In the genomic region with DNA sequence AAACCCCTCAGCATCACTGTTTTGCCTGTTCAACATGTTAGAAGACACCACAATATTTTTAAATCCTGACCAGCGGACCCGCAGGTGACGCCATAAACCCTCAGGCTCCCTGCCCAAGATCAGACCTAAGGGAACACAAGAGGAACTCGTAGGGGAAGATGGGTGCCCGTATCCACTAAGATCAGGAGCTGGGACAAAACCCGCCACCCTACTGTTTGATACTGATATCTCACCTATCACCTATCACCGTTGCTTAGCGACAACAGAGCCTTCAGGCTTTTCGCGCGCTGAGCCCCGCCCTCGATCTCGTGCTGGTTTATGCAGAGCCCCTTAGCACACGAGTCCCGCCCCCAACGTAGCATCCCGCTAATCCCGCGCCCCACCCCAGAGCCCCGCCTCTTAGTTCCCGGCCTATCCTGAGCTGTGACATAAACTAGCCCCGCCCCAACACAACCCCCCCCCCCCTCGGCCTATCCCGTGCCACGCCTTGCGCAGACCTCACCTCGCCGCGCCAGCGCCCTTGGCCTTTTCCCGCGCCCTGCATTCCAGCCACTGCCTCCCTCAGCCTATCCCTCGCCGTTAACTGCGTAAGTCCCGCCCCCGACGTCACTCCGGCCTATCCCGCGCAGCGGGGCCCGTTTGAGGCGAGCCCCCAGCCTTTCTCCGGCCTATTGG, we compare ENCODE assay signal across 8 mouse cellular contexts. TPM values are rescaled to one million over a fixed set of nuclear protein-coding genes. Genes with fewer than 3 reads are reported as not detected.
DNase-seq lines count a peak whose midpoint lies in the region; ATAC-seq and TF ChIP-seq lines count a peak whose summit lies in the region.

A gene (plus strand): TSS at position 500 of the 675 bp plus-strand sequence.

- peaks cover 44% of the 10 kb centered on the region for H3K4me1 ChIP-seq in E14TG2a.4 (replicated peaks; ENCODE audit: low read depth, low read length)
- H3K4me1 ChIP-seq in forebrain, embryonic 12.5 days, result peaks cover 19% of the 10 kb centered on the region
- H3K4me1 ChIP-seq in heart, postnatal 0 days (ENCODE audit: control insufficient read depth, insufficient read depth), result peaks cover 8% of the 10 kb centered on the region
- peaks cover 17% of the 10 kb centered on the region for H3K4me1 ChIP-seq in liver, embryonic 16.5 days (ENCODE audit: control insufficient read depth, low read depth, low read length)
- H3K4me1 ChIP-seq in neural tube, embryonic 13.5 days (replicated peaks), result peaks cover 28% of the 10 kb centered on the region
- peaks cover 26% of the 10 kb centered on the region for H3K4me1 ChIP-seq in testis, adult 2 months (ENCODE audit: control insufficient read depth, insufficient read depth, low read length)

- H3K9me3 ChIP-seq in E14TG2a.4 (ENCODE audit: low read length), result no peaks in the 10 kb centered on the region
- H3K9me3 ChIP-seq in forebrain, embryonic 12.5 days, result no peaks in the 10 kb centered on the region
- H3K9me3 ChIP-seq in heart, postnatal 0 days (replicated peaks; ENCODE audit: control insufficient read depth, low read length), result no peaks in the 10 kb centered on the region
- no peaks in the 10 kb centered on the region for H3K9me3 ChIP-seq in liver, embryonic 16.5 days (replicated peaks; ENCODE audit: control insufficient read depth, low read length)
- H3K9me3 ChIP-seq in neural tube, embryonic 13.5 days, result no peaks in the 10 kb centered on the region

- peak within 1 kb of the TSS; percentile 97 for H3K4me3 ChIP-seq in E14TG2a.4 (replicated peaks; ENCODE audit: low read length)
- H3K4me3 ChIP-seq in forebrain, embryonic 12.5 days (replicated peaks), result peak within 1 kb of the TSS; percentile 77
- peak within 1 kb of the TSS; percentile 60 for H3K4me3 ChIP-seq in heart, postnatal 0 days (ENCODE audit: low read depth, low read length)
- H3K4me3 ChIP-seq in liver, embryonic 16.5 days (ENCODE audit: low read depth, low read length), result peak within 1 kb of the TSS; percentile 83
- H3K4me3 ChIP-seq in neural tube, embryonic 13.5 days, result peak within 1 kb of the TSS; percentile 69
- peak within 1 kb of the TSS; percentile 93 for H3K4me3 ChIP-seq in testis, adult 2 months (ENCODE audit: control insufficient read depth, low read depth, low read length)

- no peak for TF ChIP-seq EP300 in heart, postnatal 0 days (IDR thresholded peaks at IDR 0.05; ENCODE audit: low read depth)

- peak; percentile 96 for DNase-seq in c-Kit-positive CD71-positive TER-119-positive erythroid progenitor cells, embryonic 14.5 days (ENCODE audit: low spot score)
- peak; percentile 99 for DNase-seq in heart, postnatal 0 days (ENCODE audit: low spot score)
- peak; percentile 99 to 100 for DNase-seq in kidney, postnatal 4 days

- peak; percentile 17; the same call in 1 of the 2 replicates for TF ChIP-seq POLR2A in testis, adult 2 months (IDR thresholded peaks at IDR 0.05; ENCODE audit: control insufficient read depth, low read depth, low read length)

- peak; percentile 98 for ATAC-seq in forebrain, embryonic 12.5 days (ENCODE audit: low FRiP score)
- ATAC-seq in heart, postnatal 0 days (ENCODE audit: insufficient read depth, low read depth), result peak; percentile 96
- ATAC-seq in liver, embryonic 16.5 days (ENCODE audit: low read depth), result peak; percentile 95
- ATAC-seq in neural tube, embryonic 13.5 days (ENCODE audit: low read depth), result peak; percentile 98

- WGBS in forebrain, embryonic 12.5 days, result 3% methylated on average over 39 of the region's 46 CpGs
- WGBS in heart, postnatal 0 days, result 1% methylated on average over 46 of the region's 46 CpGs
- 1% methylated on average over 37 of the region's 46 CpGs for WGBS in liver, embryonic 16.5 days (ENCODE audit: insufficient replicate concordance)
- 1% methylated on average over 46 of the region's 46 CpGs for WGBS in neural tube, embryonic 13.5 days

- no peak for TF ChIP-seq CTCF in E14TG2a.4 (conservative IDR thresholded peaks at IDR 0.05; ENCODE audit: low read length)
- TF ChIP-seq CTCF in heart, postnatal 0 days (IDR thresholded peaks at IDR 0.05; ENCODE audit: low read depth), result no peak
- TF ChIP-seq CTCF in testis, adult 2 months (IDR thresholded peaks at IDR 0.05; ENCODE audit: control insufficient read depth, insufficient read depth, insufficient replicate concordance, low read depth, low read length), result no peak

- H3K27me3 ChIP-seq in E14TG2a.4 (ENCODE audit: insufficient read depth, low read length), result peaks cover 3% of the 10 kb centered on the region; the same call in 1 of the 2 replicates
- H3K27me3 ChIP-seq in forebrain, embryonic 12.5 days, result no peaks in the 10 kb centered on the region
- no peaks in the 10 kb centered on the region for H3K27me3 ChIP-seq in heart, postnatal 0 days (ENCODE audit: control insufficient read depth, insufficient read depth, low read length)
- no peaks in the 10 kb centered on the region for H3K27me3 ChIP-seq in liver, embryonic 16.5 days (ENCODE audit: control insufficient read depth, insufficient read depth, low read depth, low read length)
- H3K27me3 ChIP-seq in neural tube, embryonic 13.5 days, result no peaks in the 10 kb centered on the region
- no peaks in the 10 kb centered on the region for H3K27me3 ChIP-seq in testis, adult 2 months (ENCODE audit: control insufficient read depth, insufficient read depth, low read length)

- H3K4me2 ChIP-seq in forebrain, embryonic 12.5 days, result peak within 1 kb of the TSS; percentile 70
- H3K4me2 ChIP-seq in heart, postnatal 0 days (ENCODE audit: low read depth, low read length), result peak within 1 kb of the TSS; percentile 89
- peak within 1 kb of the TSS; percentile 81 for H3K4me2 ChIP-seq in liver, embryonic 16.5 days (ENCODE audit: low read depth, low read length)
- H3K4me2 ChIP-seq in neural tube, embryonic 13.5 days, result peak within 1 kb of the TSS; percentile 93

- H3K27ac ChIP-seq in forebrain, embryonic 12.5 days, result peak within 1 kb of the TSS; percentile 86
- peak within 1 kb of the TSS; percentile 78 for H3K27ac ChIP-seq in heart, postnatal 0 days (ENCODE audit: low read depth)
- peak within 1 kb of the TSS; percentile 79 for H3K27ac ChIP-seq in liver, embryonic 16.5 days (ENCODE audit: low read length)
- H3K27ac ChIP-seq in neural tube, embryonic 13.5 days (replicated peaks), result peak within 1 kb of the TSS; percentile 82
- peak within 1 kb of the TSS; percentile 95 for H3K27ac ChIP-seq in testis, adult 2 months (ENCODE audit: control insufficient read depth, insufficient read depth, low read depth, low read length)

- H3K9ac ChIP-seq in forebrain, embryonic 12.5 days, result peak within 1 kb of the TSS; percentile 80
- H3K9ac ChIP-seq in heart, postnatal 0 days (replicated peaks; ENCODE audit: low read depth, low read length), result peak within 1 kb of the TSS; percentile 55
- peak within 1 kb of the TSS; percentile 84 for H3K9ac ChIP-seq in liver, embryonic 16.5 days (ENCODE audit: low read depth, low read length)
- peak within 1 kb of the TSS; percentile 76 for H3K9ac ChIP-seq in neural tube, embryonic 13.5 days

- peaks cover 34% of the 10 kb centered on the region for H3K36me3 ChIP-seq in E14TG2a.4 (ENCODE audit: insufficient read depth, low read length)
- peaks cover 24% of the 10 kb centered on the region for H3K36me3 ChIP-seq in forebrain, embryonic 12.5 days (replicated peaks)
- peaks cover 21% of the 10 kb centered on the region; the same call in 1 of the 2 replicates for H3K36me3 ChIP-seq in heart, postnatal 0 days (replicated peaks; ENCODE audit: control insufficient read depth, insufficient read depth, low read length)
- H3K36me3 ChIP-seq in liver, embryonic 16.5 days (ENCODE audit: control insufficient read depth, insufficient read depth), result peaks cover 11% of the 10 kb centered on the region
- peaks cover 22% of the 10 kb centered on the region for H3K36me3 ChIP-seq in neural tube, embryonic 13.5 days
- no peaks in the 10 kb centered on the region for H3K36me3 ChIP-seq in testis, adult 2 months (ENCODE audit: control insufficient read depth, insufficient read depth, low read length)

RNA-seq across cellular contexts. Expression of the gene that starts here (rescaled TPM):
- 151 and 173 TPM in 2 replicates for polyA plus RNA-seq in forebrain, embryonic 12.5 days (2016; fragmentation: Nextera tagmentation; extraction: Ambion mirVana)
- 92.0 and 107 TPM in 2 replicates for total RNA-seq in heart, postnatal 0 days (2014; rRNA removed; ENCODE audit: low replicate concordance)
- 62.2 and 71.1 TPM in 2 replicates for polyA plus RNA-seq in heart, postnatal 0 days (2015; fragmentation: Nextera tagmentation; extraction: Ambion mirVana)
- 84.7 and 89.5 TPM in 2 replicates for polyA plus RNA-seq in liver, embryonic 16.5 days (2015; fragmentation: Nextera tagmentation; extraction: Ambion mirVana)
- polyA plus RNA-seq in neural tube, embryonic 13.5 days (2015; fragmentation: Nextera tagmentation; extraction: Ambion mirVana), result 66.3 and 75.0 TPM in 2 replicates
- 36.0 and 41.7 TPM in 2 replicates for polyA plus RNA-seq in testis, adult 2 months (2012; rRNA removed)

Comparison
In these comparisons a context has a peak if more than half of its experiments do, and no peak if none do; other contexts are left out.
1. Peak in every context shown above with its lines: DNase-seq, ATAC-seq, H3K4me3 ChIP-seq and H3K27ac ChIP-seq.